Mouse (Mus musculus): ENCODE data around the gene Ano1. TPM values are rescaled to one million over a fixed set of nuclear protein-coding genes. Genes with fewer than 3 reads are reported as not detected.

Ano1 gene
- total RNA-seq, 4 experiments from 2014 or later = 21.7 to 34.5 (median 29.8) TPM

Other genes starting within 250 kb of the Ano1 start
- gene Ppfia1, start 198.2 kb downstream of the Ano1 start, total RNA-seq (2022) = 10 to 100 TPM; 48.2 to 63.2 (median 54.5) TPM
- gene Fadd, start 169.5 kb downstream of the Ano1 start, total RNA-seq (2022) = 10 to 100 TPM; 13.2 to 14.9 (median 13.8) TPM
- 1 to 10 TPM in 3 of 4 experiments, under 1 TPM in 1; 0.67 to 2.8 (median 2.0) TPM for gene Fgf3, start 86.1 kb upstream of the Ano1 start, total RNA-seq (2022)
- not detected for gene Fgf4, start 95.4 kb upstream of the Ano1 start, total RNA-seq (2022)
- gene Fgf15, start 144.6 kb upstream of the Ano1 start, total RNA-seq (2022) = under 1 TPM in 3 of 4 experiments, not detected in 1; 0.31 to 0.46 (median 0.32) TPM
- 10 to 100 TPM; 27.1 to 39.7 (median 31.2) TPM for gene LTO1, start 163.1 kb upstream of the Ano1 start, total RNA-seq (2022)
- 100 to 1,000 TPM; 177 to 201 (median 190) TPM for gene Ccnd1, start 188.0 kb upstream of the Ano1 start, total RNA-seq (2022)

All from adrenal gland, adult 8-10 months (tissue).